Mouse (Mus musculus) embryonic fibroblast, embryonic 13.5 days (primary cell): ENCODE data around the gene Atf6.

Source experiments
- CTCF ChIP-seq: IDR thresholded peaks from 2 replicates; pipeline ENCODE4 v1.5.1; 2011; ENCODE audit warnings: mild to moderate bottlenecking, control low read depth, low read length, moderate library complexity, borderline replicate concordance; ENCODE audit not compliant: insufficient read depth
- POLR2A ChIP-seq: IDR thresholded peaks from 2 replicates; pipeline ENCODE4 v1.6.1; 2011; ENCODE audit warnings: low read depth, mild to moderate bottlenecking, control low read depth, low read length, moderate library complexity

GRCm38 (mm10) chr1:170839685-170840084 is 27.9 kb downstream of the Atf6 start:
- no peak for TF ChIP-seq CTCF
- no peak for TF ChIP-seq POLR2A
